Mouse (Mus musculus): Measurements from ENCODE around the gene Myt1. TPM values are rescaled to one million over a fixed set of nuclear protein-coding genes. Genes with fewer than 3 reads are reported as not detected.

The Myt1 gene
- polyA plus RNA-seq, 1 experiment = 0.13 TPM

- Histone ChIP-seq H3K4me1 (ENCODE audit: control insufficient read depth, insufficient read depth, low read length) (no peaks in the 10 kb centered on the region), H3K4me3 (ENCODE audit: insufficient read depth, low read depth, low read length) (no peak overlapping the region), H3K36me3 (ENCODE audit: control insufficient read depth, insufficient read depth, low read length) (no peaks in the 10 kb centered on the region), H3K27ac (ENCODE audit: insufficient read depth, low read depth, low read length) (no peak overlapping the region), H3K27me3 (replicated peaks; ENCODE audit: control insufficient read depth, insufficient read depth, low read length) (no peaks in the 10 kb centered on the region)
- WGBS = 66% methylated on average over 2 of the region's 2 CpGs
- no peak for DNase-seq
- no peak for TF ChIP-seq CTCF (conservative IDR thresholded peaks at IDR 0.05; ENCODE audit: insufficient read depth, insufficient read length, low read depth, low read length)
Measured at GRCm38 (mm10) chr2:181829032-181829650, 66.0 kb downstream of the Myt1 start.

GRCm38 (mm10) chr2:181832745-181833144 lies 69.6 kb downstream of the Myt1 start:
- DNase-seq = no peak
- Histone ChIP-seq H3K36me3 (ENCODE audit: control insufficient read depth, insufficient read depth, low read length) (no peaks in the 10 kb centered on the region), H3K4me1 (ENCODE audit: control insufficient read depth, insufficient read depth, low read length) (peaks cover 3% of the 10 kb centered on the region; the same call in 1 of the 2 replicates), H3K27ac (ENCODE audit: insufficient read depth, low read depth, low read length) (no peak overlapping the region), H3K4me3 (ENCODE audit: insufficient read depth, low read depth, low read length) (no peak overlapping the region), H3K27me3 (replicated peaks; ENCODE audit: control insufficient read depth, insufficient read depth, low read length) (no peaks in the 10 kb centered on the region)
- TF ChIP-seq POLR2A (IDR thresholded peaks at IDR 0.05; ENCODE audit: low read depth, low read length) (no peak), CTCF (conservative IDR thresholded peaks at IDR 0.05; ENCODE audit: insufficient read depth, insufficient read length, low read depth, low read length) (no peak)
- WGBS = 82% methylated on average over 2 of the region's 2 CpGs

DNA sequence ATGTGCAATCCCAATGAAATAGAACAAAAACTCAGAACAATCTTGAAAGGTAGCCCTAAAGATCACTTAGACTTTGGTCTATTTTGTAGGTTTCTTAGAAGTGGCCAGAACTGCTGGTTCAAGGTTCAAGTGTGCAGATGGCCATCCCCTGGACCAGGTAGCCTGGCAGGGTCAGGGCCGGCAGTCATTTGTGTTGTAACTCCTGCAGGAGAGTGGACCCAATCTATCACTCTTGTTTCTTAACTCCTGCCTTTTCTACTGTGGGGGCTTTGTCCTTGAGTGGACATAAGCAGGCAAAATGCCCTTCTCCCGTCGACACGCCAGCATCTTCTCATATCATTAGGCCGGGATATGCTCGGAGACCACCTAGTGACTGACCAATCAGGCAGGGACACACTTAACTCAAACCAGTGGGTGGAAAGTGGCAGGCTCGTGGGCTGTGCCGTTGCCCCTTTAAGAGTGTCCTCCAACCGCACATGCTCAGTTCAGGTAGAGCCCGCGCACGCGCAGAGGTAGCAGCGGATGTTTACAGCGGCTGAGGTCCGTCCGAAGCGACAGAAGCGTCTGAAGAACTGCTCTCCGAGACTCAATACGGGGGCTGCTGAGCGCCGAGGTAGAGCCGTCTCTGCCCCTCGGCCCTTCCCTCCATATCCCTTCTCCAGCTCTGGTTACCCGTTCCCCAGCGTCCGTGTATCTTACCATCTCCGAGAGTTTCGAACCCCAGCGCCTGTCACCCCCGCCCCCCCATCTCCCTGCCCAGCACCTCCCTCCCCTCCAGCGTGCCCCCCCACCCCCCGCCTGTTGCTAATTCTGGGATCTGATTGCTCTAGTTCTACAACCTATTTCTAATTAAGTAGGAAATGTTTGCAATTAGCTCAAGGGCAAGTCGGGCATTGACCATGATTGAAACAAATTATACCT lies 74.5 kb downstream of the Myt1 start, which contains the start of gene Pcmtd2:
TSS of gene Pcmtd2 (plus strand) at position 483 of the 921 bp plus-strand sequence.
- peak; percentile 97 for DNase-seq
- Histone ChIP-seq H3K27me3 (replicated peaks; ENCODE audit: control insufficient read depth, insufficient read depth, low read length) (no peaks in the 10 kb centered on the region), H3K4me3 (ENCODE audit: insufficient read depth, low read depth, low read length) (peak within 1 kb of the TSS; percentile 86), H3K36me3 (ENCODE audit: control insufficient read depth, insufficient read depth, low read length) (no peaks in the 10 kb centered on the region), H3K27ac (ENCODE audit: insufficient read depth, low read depth, low read length) (peak within 1 kb of the TSS; percentile 77), H3K4me1 (ENCODE audit: control insufficient read depth, insufficient read depth, low read length) (peaks cover 9% of the 10 kb centered on the region; the same call in 1 of the 2 replicates)
- TF ChIP-seq CTCF (conservative IDR thresholded peaks at IDR 0.05; ENCODE audit: insufficient read depth, insufficient read length, low read depth, low read length) (no peak), POLR2A (IDR thresholded peaks at IDR 0.05; ENCODE audit: low read depth, low read length) (peak; percentile 78)
- under 1% methylated on average over 35 of the region's 35 CpGs for WGBS

DNA sequence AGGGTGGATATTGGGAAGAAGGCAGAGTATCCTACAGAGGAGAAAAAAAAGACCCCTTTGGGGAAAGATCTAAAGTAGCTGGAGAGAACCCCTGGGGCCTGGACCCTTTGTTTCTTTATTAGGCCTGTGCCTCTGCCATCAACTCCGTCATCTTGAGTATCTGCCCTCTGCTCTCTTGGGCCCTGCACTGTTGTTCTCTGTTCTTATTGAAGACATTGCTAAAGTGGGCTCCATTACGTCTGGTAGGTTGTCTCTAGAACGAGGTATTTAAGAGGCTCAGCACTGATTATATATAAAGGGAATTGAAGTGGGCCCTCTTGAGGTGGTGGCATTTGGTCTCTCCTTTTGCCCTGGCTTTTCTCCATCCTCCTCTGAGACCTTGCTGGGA lies 75.2 kb downstream of the Myt1 start:
- Histone ChIP-seq H3K4me1 (ENCODE audit: control insufficient read depth, insufficient read depth, low read length) (peaks cover 9% of the 10 kb centered on the region; the same call in 1 of the 2 replicates), H3K4me3 (ENCODE audit: insufficient read depth, low read depth, low read length) (peak overlapping the region; percentile 86), H3K36me3 (ENCODE audit: control insufficient read depth, insufficient read depth, low read length) (no peaks in the 10 kb centered on the region), H3K27me3 (replicated peaks; ENCODE audit: control insufficient read depth, insufficient read depth, low read length) (no peaks in the 10 kb centered on the region), H3K27ac (ENCODE audit: insufficient read depth, low read depth, low read length) (peak overlapping the region; percentile 64)
- DNase-seq = peak; percentile 24
- under 1% methylated on average over 3 of the region's 3 CpGs for WGBS
- TF ChIP-seq CTCF (conservative IDR thresholded peaks at IDR 0.05; ENCODE audit: insufficient read depth, insufficient read length, low read depth, low read length) = no peak
- no peak for TF ChIP-seq POLR2A (IDR thresholded peaks at IDR 0.05; ENCODE audit: low read depth, low read length)

- no peak for TF ChIP-seq CTCF (conservative IDR thresholded peaks at IDR 0.05; ENCODE audit: insufficient read depth, insufficient read length, low read depth, low read length)
- no peak for TF ChIP-seq POLR2A (IDR thresholded peaks at IDR 0.05; ENCODE audit: low read depth, low read length)
- Histone ChIP-seq H3K27ac (ENCODE audit: insufficient read depth, low read depth, low read length) (no peak overlapping the region), H3K4me3 (ENCODE audit: insufficient read depth, low read depth, low read length) (no peak overlapping the region), H3K4me1 (ENCODE audit: control insufficient read depth, insufficient read depth, low read length) (no peaks in the 10 kb centered on the region), H3K27me3 (replicated peaks; ENCODE audit: control insufficient read depth, insufficient read depth, low read length) (no peaks in the 10 kb centered on the region), H3K36me3 (ENCODE audit: control insufficient read depth, insufficient read depth, low read length) (peaks cover 9% of the 10 kb centered on the region)
- 90% methylated on average over 5 of the region's 5 CpGs for WGBS
- no peak for DNase-seq
Measured at GRCm38 (mm10) chr2:181845709-181846394, 82.7 kb downstream of the Myt1 start.

DNA sequence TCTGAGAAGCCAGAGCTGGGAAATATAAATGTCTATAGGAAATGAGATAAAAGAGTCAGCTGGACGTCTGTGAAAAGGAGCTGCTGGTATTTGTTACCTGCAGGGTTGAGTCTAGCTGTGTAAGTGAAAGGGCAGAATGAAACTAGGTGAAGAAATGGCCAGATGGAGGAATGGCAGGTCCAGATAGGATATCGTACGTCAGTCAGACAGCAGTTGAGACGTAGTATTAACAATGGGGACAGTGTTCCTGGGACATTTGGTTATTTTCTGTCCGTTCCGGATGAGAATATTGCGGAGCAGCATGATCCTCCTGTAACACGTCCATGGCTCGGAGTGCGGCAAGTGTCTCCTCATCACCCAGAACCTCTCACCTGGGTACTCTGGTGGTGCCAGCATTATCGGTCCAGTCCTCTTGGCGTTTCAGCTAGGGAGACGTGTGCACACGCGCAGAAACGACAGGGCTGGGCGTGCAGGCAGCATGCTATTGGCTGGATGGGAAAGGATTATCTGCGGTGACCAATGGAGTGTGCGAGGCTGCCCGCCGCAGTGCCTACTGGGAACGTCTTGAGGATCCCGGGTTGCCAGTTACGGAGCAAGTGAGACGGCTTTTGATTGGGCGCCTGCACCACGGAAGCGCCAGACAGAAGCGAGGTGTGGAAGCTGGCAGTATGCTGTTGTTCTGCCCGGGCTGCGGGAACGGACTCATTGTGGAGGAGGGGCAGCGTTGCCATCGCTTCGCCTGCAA lies 100.8 kb downstream of the Myt1 start, which contains the start of gene Polr3k:
TSS of gene Polr3k (plus strand) at position 547 of the 745 bp plus-strand sequence.
- under 1% methylated on average over 35 of the region's 35 CpGs for WGBS
- H3K27me3 ChIP-seq (replicated peaks; ENCODE audit: control insufficient read depth, insufficient read depth, low read length) = no peaks in the 10 kb centered on the region
- peak; percentile 98 for DNase-seq
- H3K27ac ChIP-seq (ENCODE audit: insufficient read depth, low read depth, low read length) = no peak within 1 kb of the TSS
- no peaks in the 10 kb centered on the region for H3K36me3 ChIP-seq (ENCODE audit: control insufficient read depth, insufficient read depth, low read length)
- no peaks in the 10 kb centered on the region; the same call in 1 of the 2 replicates for H3K4me1 ChIP-seq (ENCODE audit: control insufficient read depth, insufficient read depth, low read length)
- peak within 1 kb of the TSS; percentile 74 for H3K4me3 ChIP-seq (ENCODE audit: insufficient read depth, low read depth, low read length)
- TF ChIP-seq CTCF (conservative IDR thresholded peaks at IDR 0.05; ENCODE audit: insufficient read depth, insufficient read length, low read depth, low read length) = no peak
- TF ChIP-seq POLR2A (IDR thresholded peaks at IDR 0.05; ENCODE audit: low read depth, low read length) = peak; percentile 70
